Mouse (Mus musculus) 3T3-L1 (cell line): ENCODE data around the gene Abr.

Experiments
- DNase-seq: peaks from one replicate; pipeline ENCODE4 v3.0.0-alpha.2; 2015; ENCODE audit warnings: low read depth, low spot score

Abr gene

DNA sequence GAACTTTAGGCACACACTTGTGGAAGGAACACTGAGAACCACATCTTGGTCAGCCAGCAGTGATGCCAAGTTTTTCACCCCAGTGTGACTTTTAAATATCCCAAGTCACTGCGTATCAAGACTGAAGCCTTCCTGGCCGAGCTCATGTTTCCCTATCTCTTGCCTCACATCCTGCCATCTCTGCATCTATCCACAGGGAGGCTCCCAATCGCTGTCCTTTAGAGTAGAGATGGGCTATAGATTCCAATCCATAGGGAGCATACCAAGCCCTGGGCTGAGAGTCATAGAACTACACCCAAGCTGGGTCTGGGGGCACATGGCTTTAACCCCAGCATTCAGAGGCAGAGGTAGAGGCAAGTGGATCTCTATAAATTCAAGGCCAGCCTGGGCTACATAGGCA, 162.6 kb downstream of the Abr start:
- no peak for DNase-seq

DNA sequence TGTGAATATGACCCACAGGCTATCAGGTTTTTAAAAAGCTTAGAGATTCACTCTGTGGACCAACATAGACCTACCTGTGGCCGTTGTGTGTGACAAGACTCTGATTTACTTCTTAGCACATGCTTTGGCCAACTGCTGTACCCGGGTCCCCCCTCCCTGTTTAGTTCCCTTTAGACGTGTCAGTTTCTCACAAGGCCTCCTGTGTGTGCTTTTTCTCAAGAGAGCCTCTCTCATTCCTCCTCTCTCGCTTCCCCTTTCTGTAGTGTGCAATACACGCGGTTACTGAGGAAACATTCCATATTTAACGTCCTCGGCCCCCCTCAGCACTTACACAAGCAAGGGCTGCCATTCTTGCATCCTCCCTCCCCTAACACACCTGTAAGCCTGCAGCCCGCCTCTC, 163.4 kb downstream of the Abr start:
- DNase-seq, result no peak

DNA sequence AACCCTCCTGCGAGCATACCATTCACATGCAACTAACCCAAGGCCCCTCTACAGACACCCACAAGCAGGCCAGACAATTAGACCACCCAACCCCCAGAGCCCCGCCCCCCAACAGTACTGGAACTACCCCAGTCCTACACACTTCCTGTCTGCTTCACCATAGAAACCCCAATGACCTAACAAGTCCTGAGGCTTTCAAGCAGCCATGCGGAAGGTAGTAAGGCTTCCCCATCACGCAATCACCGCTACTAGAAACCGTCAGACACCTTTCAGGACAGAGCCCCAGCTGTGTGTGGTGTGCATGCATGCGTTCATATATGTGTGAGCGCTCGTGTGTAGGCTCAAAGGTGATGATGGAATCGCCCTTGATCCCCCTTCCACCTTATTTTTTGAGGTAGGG, 165.2 kb downstream of the Abr start:
- DNase-seq, result no peak

DNA sequence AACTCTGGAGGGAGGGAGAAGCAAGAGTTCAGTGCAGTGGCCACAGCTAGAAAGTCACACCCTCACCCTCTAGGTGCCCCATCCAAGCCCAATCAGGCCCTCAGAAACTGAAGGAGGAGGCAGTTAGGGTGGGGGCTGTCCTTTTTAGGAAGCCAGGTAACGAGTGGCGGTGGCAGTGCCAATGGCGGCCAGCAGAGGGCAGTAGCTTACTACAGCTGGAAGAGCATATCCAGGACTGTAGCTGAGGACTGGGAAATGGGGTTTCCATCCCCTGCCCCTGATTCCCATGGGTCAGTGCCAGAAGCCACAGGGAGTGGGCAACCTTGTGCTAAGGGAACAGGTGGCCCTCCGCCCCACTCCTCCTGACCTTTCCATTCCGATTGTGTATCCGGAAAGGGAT, 165.9 kb downstream of the Abr start:
- peak; percentile 84 for DNase-seq

DNA sequence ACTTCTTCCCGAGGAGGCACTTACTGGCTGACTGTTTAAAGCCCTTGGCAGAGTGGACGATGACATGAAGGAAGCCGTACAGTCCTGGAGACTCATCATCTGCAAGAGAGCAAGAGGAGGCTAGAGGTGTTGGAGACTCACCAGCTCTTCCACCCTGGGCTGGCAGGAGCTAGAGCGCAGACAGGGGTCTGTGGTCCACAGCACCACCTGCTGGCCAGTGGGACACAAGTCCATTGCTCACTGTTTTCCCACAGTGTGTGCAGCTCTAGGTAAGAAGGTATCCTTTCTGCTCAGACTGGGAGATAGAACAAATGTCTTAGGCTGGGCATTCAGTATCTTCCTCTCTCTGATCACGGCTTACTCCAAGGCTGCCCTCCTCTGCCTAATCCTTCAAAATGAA, 167.6 kb downstream of the Abr start:
- peak; percentile 80 for DNase-seq

DNA sequence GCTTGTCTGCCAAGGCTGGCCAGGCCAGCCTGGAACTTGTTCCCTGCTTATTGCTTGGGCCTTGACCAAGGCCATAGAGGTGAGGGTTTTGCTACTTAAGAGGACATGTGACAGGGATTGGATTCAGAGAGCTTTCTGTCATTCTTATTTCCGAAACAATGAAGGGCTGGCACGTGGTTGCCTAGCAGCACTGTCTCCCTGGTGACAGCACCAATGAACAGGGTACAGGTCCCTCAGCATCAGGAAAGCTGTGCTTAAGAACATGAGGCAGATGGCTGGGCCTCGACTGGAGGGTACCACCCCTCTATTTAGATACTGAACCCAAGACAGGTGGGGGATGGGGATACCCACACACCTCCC, 171.9 kb downstream of the Abr start:
- no peak for DNase-seq

DNA sequence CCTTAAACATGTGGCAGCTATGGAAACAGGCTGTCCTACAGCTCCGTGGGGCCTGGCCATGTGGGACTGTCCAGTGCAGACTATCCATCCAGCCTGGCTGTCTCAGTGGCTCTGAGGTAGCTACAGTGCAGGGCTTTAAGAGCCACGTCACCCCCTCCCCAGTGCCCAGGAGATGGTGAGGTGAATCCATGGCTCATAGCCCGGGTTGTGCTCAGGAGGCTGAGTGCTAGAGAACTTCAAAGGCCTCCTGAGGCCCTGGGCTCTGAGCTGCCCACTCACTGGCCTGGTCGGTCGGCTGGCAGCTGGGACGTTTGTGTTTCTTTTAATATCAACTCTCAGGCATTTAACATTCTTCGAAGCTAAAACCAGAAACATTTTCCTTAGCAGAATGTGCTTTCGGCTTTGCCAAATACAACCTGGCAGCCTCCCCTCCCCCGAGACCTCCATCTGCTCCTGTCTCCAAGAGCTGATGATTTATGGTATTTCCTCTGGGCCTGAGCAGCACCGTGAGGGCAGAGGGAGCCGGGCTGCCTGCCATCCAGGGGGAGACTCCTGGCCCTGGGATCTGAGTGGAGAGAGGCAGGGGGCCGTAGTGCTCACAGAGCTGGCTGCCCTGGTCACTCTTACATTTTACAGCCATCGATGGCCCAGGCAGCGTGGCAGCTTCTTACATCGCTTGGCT, 172.5 kb downstream of the Abr start:
- DNase-seq, result peak; percentile 46

DNA sequence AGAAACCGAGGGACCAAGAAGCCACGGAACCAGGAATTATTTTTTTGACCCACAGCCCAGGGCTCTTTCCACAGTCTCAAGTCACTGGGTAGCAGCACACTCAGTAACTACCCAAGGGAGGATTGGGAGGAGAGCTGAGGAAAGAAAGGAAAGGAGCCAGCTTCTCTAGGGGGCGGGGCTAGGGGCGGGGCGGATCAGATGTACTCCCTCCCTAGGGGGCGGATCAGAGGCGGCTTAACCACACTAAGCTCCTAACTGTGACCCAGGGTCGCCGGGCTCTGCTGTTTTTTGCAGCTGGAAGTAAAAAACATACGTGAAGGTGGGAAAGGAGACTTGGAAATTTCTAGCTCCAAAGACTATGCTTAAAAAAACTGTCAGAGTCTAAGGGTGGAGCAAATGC, 175.9 kb downstream of the Abr start:
- peak; percentile 23 for DNase-seq

DNA sequence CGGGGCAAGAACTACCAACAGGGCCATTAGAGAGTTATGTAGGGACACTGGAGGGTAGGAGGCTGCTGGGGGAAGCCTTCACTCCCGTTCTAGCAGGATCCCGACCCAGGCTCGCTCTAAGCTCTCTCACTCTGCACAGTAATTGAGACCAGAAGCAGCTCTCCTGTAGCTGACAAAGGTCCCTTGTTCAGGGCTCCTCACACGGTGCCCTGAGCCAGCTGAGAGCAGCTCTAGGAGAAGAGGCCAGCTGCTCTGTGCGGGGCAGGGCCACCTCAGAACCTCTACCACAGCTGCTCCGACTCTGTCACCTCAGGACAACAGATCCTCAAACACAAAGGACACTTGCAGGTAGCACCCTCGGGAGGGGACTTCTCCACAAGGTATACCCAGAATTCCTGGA, 176.7 kb downstream of the Abr start:
- no peak for DNase-seq

DNA sequence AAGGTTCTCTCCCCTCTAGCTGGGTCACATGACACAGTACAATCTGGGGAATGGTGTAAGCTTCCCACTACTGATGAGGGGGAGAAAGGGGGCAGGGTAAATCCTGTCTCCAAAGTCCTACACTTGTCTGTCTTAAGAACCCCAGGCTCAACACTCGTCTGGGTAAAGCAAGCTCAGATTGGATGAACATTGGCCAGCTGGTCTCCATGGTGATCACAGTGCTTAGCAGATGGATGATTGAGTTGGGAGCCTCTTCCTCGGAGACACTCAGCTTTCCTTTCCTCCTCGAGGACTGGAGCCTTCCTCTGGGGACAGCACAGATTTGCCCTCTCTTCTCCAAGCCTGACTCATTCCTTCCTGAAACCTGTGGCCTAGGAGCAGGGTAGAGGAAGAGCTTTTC, 182.4 kb downstream of the Abr start:
- no peak for DNase-seq

DNA sequence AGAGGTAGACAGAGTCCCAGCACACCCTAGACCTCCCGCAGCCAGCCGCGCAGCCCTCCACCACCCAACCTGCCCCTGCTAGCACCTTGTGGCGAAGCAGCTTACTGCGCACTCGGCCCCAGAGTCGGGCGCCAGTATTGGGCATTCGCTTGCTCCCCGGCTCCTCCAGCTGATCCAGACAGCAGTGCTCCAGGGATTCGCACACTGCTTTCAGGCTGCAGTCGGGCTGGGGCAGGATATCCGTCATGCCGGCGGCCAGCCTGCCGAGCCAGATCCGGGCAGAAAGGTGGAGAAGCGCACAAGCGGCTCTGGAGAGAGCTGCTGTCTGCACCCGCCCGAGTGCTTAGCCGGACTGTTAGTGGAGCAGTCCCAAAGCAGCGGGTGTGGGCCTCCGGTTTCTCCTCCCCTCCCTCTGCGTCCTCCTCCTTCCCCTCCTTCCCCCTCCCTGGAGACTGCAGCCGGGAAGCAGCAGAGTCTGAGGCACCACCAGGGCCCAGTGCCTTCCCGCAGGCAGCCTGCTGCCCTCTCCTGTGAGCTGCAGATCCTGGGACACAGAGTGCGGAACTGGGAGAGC, 185.2 kb downstream of the Abr start:
- DNase-seq, result no peak

DNA sequence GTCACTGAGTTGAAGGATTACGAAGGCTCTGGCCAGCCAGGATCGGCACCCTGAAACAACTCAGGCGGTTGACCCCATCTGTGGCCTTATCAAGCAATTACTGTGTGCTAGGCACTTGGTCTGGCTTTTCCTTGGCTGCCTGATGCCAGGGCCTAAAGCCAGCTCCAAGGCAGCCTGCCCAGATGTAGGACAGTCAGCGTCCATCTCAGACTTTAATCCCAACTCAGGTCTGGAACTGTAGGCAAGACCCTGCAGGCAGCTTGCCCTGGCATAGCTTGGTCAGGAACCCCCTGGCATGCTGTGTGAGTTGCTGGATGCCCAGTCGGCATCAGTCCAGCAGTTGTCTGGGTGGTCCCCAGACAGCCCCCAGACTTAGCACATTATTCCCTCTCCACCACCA, 186.1 kb downstream of the Abr start:
- no peak for DNase-seq

DNA sequence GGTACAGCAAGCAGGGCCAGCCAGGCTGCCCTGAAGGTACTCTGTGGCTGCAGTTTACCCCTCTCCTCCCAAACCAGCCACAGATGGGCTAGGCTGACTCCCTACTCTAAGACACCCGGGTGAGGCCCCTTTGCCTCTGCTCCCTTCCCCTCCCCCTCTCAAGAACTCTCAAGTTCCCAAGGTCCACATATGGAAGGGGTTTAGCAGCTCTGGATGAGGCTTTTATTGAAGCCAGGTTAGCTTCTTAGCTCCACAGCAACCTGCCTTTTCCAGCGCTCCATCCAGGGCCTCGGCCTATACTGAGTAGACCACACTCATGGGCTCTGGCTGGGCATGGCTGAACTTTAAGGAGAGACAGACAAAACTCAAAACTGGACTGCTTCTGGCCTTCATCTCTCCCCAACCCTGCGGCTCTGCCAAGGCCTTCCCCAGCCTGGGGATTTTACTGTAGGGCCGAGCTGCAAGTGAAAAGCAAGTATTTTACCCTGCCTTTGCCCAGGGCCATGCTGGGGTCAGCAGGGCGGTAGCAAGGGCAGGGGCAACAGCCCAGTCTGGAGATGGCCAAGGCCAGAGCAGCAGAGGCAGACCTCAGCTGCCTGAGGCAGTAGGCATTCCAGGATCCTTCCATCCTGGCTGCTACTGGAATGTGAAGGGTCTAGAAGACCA, 192.0 kb downstream of the Abr start:
- DNase-seq, result no peak

DNA sequence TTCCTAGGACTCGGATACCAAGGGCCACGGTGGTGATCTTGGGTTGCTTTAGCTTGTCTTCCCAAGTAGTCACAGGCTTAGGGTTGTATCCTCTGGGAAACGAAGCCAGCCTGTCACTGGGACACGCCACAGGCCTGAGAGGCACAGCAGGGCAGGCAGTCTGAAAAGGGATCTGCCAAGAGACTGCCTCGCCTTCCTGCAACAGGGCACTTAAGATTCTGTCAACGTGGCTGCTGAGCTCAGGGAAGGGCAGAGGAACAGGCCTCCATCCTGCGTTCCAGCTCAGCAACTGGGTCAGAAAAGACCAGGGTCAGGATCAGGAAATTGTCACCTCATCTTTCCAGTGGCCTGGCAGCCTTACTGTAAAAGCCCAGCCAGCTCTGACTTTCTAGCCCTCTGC, 192.6 kb downstream of the Abr start:
- no peak for DNase-seq

DNA sequence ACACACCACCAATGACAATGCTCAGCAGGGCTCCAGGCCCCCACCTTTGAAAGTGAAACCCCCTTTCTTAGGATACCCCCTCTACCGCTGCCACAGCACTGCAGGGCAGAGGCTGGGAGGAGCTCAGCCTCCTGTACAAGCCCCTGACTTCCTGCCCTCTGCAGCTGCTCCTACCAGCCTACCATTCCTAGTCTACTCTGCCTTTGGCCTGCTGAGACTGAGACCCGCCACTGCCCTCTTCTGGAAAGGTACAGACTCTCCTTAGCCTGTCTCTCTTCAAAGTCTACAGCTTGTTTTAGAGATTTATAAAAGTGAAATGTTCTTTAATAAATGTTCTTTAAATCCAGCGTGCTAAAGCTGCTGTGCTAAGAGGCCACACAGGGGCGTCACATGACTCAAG, 193.1 kb downstream of the Abr start:
- DNase-seq, result no peak

DNA sequence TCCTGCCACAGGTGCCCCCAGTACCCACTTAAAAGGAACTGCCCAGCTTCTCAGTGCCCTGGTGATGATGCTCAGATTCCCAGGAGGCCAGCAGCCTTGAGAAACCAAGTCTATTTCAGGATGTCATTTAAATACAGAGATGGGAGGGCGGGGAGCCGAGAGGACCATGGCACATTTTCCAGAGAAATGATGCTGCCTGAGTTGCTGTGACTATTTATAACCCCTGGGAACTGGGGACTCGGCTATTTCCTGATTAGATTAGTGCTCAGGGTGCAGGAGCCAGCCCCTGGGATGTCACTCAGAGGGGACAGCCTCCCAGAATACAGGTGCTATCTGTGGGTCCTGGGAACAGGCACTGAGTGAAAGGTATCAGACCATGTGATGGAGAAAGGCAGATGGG, 194.3 kb downstream of the Abr start:
- DNase-seq, result no peak

DNA sequence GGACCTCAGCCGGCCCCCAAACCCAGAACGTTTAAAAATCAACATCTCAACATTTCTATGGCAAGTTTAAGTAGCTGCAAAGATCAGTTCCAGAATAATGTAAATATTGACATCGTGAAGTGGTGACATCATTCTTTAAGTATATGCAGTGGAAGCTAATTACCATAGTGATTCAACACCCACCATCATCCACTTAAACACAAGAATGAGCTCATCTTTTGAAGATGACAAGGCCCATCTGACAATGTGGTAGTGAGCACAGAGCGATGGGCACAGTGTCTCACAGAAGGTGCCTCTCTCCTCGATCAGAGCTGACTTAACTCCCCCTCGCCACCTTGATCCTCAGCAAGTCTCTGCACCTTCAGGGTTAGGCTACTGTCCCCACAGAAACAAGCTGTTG, 196.4 kb downstream of the Abr start:
- DNase-seq, result no peak

DNA sequence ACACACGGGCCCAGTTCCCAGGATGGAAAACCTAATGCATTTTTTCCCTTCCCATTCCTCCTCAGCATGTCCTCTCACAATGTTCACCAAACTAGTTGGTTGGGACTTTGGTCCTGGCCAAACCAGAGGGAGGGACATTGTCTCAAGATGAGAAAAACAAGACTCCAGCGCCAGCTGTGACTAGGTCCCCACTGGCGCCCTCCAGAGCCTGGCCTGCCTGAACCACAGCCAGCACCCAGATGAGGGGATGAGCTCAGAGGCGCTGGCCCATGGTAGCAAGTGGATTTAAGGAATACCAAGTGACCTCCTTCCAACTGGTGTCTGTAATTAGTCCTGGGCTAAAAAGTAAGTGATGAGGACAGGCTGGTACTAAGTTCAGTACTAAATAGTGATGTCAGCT, 201.2 kb downstream of the Abr start:
- DNase-seq, result no peak

DNA sequence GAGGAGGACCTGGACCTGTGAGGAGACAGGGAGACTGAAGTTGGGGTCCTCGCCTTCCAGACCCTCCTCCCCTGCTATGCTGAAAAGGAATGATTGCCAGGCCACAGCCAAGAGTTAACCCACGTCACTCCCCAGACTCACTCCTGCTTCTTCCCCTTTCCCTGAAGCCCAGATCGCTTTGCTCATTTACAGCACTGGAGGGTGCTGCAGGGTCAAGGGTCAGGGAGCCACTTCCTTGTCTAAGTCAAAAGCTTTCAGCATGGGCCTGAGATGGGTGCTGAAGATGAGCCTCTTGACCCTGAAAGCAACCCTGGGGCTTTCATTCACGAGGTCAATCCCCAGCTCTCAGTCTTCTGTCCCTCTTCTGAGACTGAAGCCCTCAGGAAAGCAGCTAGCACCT, 202.9 kb downstream of the Abr start:
- DNase-seq, result no peak

DNA sequence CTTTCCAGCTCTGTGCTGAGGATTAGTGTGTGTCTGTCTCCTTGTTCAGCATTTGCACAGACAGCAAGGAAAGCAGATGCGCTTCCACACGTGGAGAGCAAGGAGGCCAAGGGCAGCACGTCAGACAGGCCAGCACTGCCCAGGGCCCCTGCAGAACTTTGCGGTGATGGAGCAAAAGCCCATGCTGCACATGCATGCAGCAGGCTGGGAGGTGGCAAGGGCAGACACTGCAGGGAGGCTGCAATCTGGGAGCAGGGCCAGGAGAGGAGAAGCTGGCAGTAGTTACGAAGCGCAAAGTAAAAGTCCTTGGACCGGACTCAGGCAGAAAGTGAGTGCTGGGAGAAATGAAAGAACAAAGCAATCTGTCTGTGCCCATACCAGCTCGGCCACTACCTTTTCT, 203.7 kb downstream of the Abr start:
- DNase-seq, result no peak

DNA sequence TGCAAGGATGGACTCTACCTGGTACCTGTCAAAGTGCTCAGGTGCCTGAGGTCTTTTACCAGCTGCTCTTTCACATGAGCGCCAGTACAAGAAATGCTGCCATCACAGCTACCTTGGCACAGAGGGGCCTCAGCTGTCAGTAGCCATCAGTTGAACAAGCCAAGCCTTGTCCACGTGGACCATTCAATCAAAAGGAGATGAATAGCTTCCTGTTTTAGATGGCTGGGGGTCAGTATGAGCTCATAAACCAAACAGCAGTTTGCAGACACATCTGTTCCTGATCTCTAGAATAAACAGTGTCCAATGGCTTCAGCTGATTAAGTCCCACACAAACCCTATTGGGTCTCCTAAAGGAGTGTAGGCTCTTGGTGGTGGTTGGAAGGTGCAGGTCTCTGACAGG, 206.1 kb downstream of the Abr start:
- DNase-seq, result peak; percentile 73

DNA sequence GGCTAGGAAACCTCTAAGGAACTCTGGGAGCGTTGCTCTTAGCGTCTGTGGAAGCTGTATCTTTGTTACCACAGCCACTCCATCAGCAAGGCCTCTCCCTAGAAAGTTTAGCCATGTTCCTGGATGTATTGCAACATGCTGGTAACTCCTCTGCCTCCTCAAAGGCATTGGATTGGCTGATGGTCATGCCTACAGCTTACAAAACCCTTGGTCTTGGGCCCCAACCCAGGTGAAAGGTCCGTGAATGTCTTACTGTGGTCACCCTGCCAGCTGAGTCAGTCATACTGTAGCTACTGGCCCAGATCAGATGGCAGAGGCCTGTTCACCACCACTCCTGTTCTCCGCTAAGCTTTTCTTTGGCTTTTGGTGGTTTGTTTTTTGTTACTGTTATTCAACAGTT, 207.1 kb downstream of the Abr start:
- peak; percentile 83 for DNase-seq

DNA sequence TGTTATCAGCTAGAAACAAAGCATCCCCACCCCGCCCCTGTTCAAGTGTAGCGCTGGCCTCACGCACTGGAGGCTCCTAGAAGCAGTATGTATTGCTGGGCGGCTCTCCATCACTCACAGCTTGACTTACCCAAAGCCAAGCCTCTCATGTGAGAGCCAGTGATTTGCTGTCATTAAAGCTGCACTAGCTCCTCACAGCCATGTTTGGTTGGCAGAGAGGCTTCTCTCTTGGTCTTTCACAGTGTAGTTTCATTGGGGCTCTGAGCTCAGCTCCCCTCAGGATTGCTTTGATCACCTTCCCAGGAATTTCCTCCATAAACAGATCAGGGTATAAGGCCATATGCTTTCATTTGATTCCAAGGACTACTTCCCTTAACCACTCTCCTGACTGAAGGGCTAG, 208.9 kb downstream of the Abr start:
- no peak for DNase-seq

DNA sequence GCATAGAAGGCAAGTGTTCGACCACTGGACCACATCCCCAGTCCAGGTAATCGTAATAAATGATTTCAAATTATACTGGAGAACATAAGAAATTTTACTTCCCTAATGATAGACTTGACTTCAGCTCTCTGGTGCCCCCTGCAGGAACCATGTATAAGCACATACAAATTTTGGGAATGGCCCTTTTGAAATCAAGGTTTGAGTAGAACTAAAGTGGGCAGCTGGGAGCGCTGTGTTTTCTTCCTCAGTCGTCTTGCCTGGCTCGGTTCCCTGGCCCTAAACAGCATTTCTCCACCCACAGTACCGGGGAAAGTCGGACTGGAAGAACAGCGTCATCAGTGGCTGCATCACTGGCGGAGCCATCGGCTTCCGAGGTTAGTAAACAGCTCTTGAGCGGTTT, 211.3 kb downstream of the Abr start:
- DNase-seq, result peak; percentile 80
